Mouse (Mus musculus) ES-E14 (cell line): ENCODE results near the gene Edn3.

Source experiments
- CHD2 ChIP-seq: IDR thresholded peaks from 2 replicates; pipeline ENCODE4 v1.6.1; 2014; ENCODE audit warnings: mild to moderate bottlenecking, low read depth, low read length, inconsistent platforms
- MAFK ChIP-seq: IDR thresholded peaks from 2 replicates; pipeline ENCODE4 v1.6.1; 2014; ENCODE audit warnings: mild to moderate bottlenecking, low read depth, low read length, inconsistent platforms; ENCODE audit not compliant: insufficient read depth
- ZNF384 ChIP-seq: IDR thresholded peaks from 2 replicates; pipeline ENCODE4 v1.6.1; 2012; ENCODE audit warnings: low read depth, low read length, inconsistent platforms

DNA sequence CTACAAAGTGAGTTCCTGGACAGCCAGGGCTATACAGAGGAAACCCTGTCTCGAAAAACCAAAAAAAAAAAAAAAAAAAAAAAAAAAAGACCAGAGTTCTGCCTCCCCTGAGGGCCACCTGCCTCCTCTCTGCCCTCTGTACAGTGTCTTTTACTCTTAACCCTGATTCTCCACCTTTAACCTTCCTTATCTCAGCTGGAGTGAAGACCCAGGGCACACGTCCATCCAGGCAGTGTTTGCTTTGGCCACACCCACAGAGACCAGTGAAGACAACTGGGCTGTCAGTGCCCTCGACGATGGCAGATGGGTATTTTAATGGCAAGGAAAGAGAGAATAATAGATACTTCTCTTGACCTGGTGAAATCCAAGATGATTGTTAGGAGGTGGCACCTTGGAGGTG is 1.2 kb upstream of the Edn3 start:
- TF ChIP-seq MAFK (no peak), CHD2 (no peak), ZNF384 (no peak)
